Mouse (Mus musculus): ENCODE data around the gene Lmtk2. TPM values are rescaled to one million over a fixed set of nuclear protein-coding genes. Genes with fewer than 3 reads are reported as not detected.
A peak's percentile ranks its signal among the peaks of the same experiment; 100 is the strongest.

The Lmtk2 gene
- polyA plus RNA-seq, 1 experiment from 2014 or later: 4.4 TPM

- Histone ChIP-seq H3K4me1 (ENCODE audit: control insufficient read depth, insufficient read depth, low read length) (no peaks in the 10 kb centered on the region), H3K27ac (replicated peaks; ENCODE audit: low read depth, low read length) (no peak overlapping the region), H3K36me3 (ENCODE audit: control insufficient read depth, insufficient read depth, low read length) (peaks cover 7% of the 10 kb centered on the region; the same call in 1 of the 2 replicates), H3K9ac (ENCODE audit: low read length) (no peak overlapping the region), H3K27me3 (ENCODE audit: control insufficient read depth, insufficient read depth, low read length) (no peaks in the 10 kb centered on the region), H3K9me3 (ENCODE audit: control insufficient read depth, low read length) (no peaks in the 10 kb centered on the region), H3K4me3 (ENCODE audit: low read depth, low read length) (no peak overlapping the region), H3K4me2 (ENCODE audit: low read depth, severe bottlenecking) (no peak overlapping the region)
- DNase-seq (ENCODE audit: low spot score): no peak
- ATAC-seq (ENCODE audit: insufficient number of reproducible peaks, low FRiP score, low TSS enrichment, low read depth): no peak
- 93% methylated on average over 6 of the region's 6 CpGs for WGBS
Measured at GRCm38 (mm10) chr5:144202430-144202829, 102.2 kb downstream of the Lmtk2 start.

GRCm38 (mm10) chr5:144203398-144203959 is 103.2 kb downstream of the Lmtk2 start:
- Histone ChIP-seq H3K4me3 (ENCODE audit: low read depth, low read length) (no peak overlapping the region), H3K9me3 (ENCODE audit: control insufficient read depth, low read length) (no peaks in the 10 kb centered on the region), H3K27me3 (ENCODE audit: control insufficient read depth, insufficient read depth, low read length) (no peaks in the 10 kb centered on the region), H3K9ac (ENCODE audit: low read length) (no peak overlapping the region), H3K4me2 (ENCODE audit: low read depth, severe bottlenecking) (no peak overlapping the region), H3K27ac (replicated peaks; ENCODE audit: low read depth, low read length) (no peak overlapping the region), H3K36me3 (ENCODE audit: control insufficient read depth, insufficient read depth, low read length) (peaks cover 7% of the 10 kb centered on the region; the same call in 1 of the 2 replicates), H3K4me1 (ENCODE audit: control insufficient read depth, insufficient read depth, low read length) (no peaks in the 10 kb centered on the region)
- DNase-seq (ENCODE audit: low spot score) (no peak), ATAC-seq (ENCODE audit: insufficient number of reproducible peaks, low FRiP score, low TSS enrichment, low read depth) (no peak)
- 91% methylated on average over 10 of the region's 10 CpGs for WGBS

- H3K27ac ChIP-seq (replicated peaks; ENCODE audit: low read depth, low read length): no peak overlapping the region
- no peak overlapping the region for H3K4me2 ChIP-seq (ENCODE audit: low read depth, severe bottlenecking)
- ATAC-seq (ENCODE audit: insufficient number of reproducible peaks, low FRiP score, low TSS enrichment, low read depth) (no peak), DNase-seq (ENCODE audit: low spot score) (no peak)
- H3K36me3 ChIP-seq (ENCODE audit: control insufficient read depth, insufficient read depth, low read length): peaks cover 7% of the 10 kb centered on the region; the same call in 1 of the 2 replicates
- H3K27me3 ChIP-seq (ENCODE audit: control insufficient read depth, insufficient read depth, low read length): no peaks in the 10 kb centered on the region
- H3K9me3 ChIP-seq (ENCODE audit: control insufficient read depth, low read length): no peaks in the 10 kb centered on the region
- 91% methylated on average over 12 of the region's 12 CpGs for WGBS
- no peak overlapping the region for H3K4me3 ChIP-seq (ENCODE audit: low read depth, low read length)
- no peak overlapping the region for H3K9ac ChIP-seq (ENCODE audit: low read length)
- H3K4me1 ChIP-seq (ENCODE audit: control insufficient read depth, insufficient read depth, low read length): no peaks in the 10 kb centered on the region
Measured at GRCm38 (mm10) chr5:144204303-144204702, 104.1 kb downstream of the Lmtk2 start.

GRCm38 (mm10) chr5:144204911-144205310 is 104.7 kb downstream of the Lmtk2 start:
- ATAC-seq (ENCODE audit: insufficient number of reproducible peaks, low FRiP score, low TSS enrichment, low read depth): no peak
- Histone ChIP-seq H3K4me1 (ENCODE audit: control insufficient read depth, insufficient read depth, low read length) (no peaks in the 10 kb centered on the region), H3K27ac (replicated peaks; ENCODE audit: low read depth, low read length) (no peak overlapping the region), H3K27me3 (ENCODE audit: control insufficient read depth, insufficient read depth, low read length) (no peaks in the 10 kb centered on the region), H3K9ac (ENCODE audit: low read length) (no peak overlapping the region), H3K36me3 (ENCODE audit: control insufficient read depth, insufficient read depth, low read length) (peaks cover 7% of the 10 kb centered on the region; the same call in 1 of the 2 replicates), H3K9me3 (ENCODE audit: control insufficient read depth, low read length) (no peaks in the 10 kb centered on the region), H3K4me2 (ENCODE audit: low read depth, severe bottlenecking) (no peak overlapping the region), H3K4me3 (ENCODE audit: low read depth, low read length) (no peak overlapping the region)
- DNase-seq (ENCODE audit: low spot score): no peak
- 83% methylated on average over 10 of the region's 10 CpGs for WGBS

- 90% methylated on average over 15 of the region's 15 CpGs for WGBS
- Histone ChIP-seq H3K4me1 (ENCODE audit: control insufficient read depth, insufficient read depth, low read length) (no peaks in the 10 kb centered on the region), H3K4me3 (ENCODE audit: low read depth, low read length) (no peak overlapping the region), H3K9ac (ENCODE audit: low read length) (no peak overlapping the region), H3K4me2 (ENCODE audit: low read depth, severe bottlenecking) (no peak overlapping the region), H3K27me3 (ENCODE audit: control insufficient read depth, insufficient read depth, low read length) (no peaks in the 10 kb centered on the region), H3K27ac (replicated peaks; ENCODE audit: low read depth, low read length) (no peak overlapping the region), H3K9me3 (ENCODE audit: control insufficient read depth, low read length) (no peaks in the 10 kb centered on the region), H3K36me3 (ENCODE audit: control insufficient read depth, insufficient read depth, low read length) (peaks cover 7% of the 10 kb centered on the region; the same call in 1 of the 2 replicates)
- DNase-seq (ENCODE audit: low spot score): no peak
- ATAC-seq (ENCODE audit: insufficient number of reproducible peaks, low FRiP score, low TSS enrichment, low read depth): no peak
Measured at GRCm38 (mm10) chr5:144206069-144206468, 105.8 kb downstream of the Lmtk2 start.

- Histone ChIP-seq H3K9me3 (ENCODE audit: control insufficient read depth, low read length) (no peaks in the 10 kb centered on the region), H3K4me2 (ENCODE audit: low read depth, severe bottlenecking) (no peak overlapping the region), H3K27ac (replicated peaks; ENCODE audit: low read depth, low read length) (no peak overlapping the region), H3K27me3 (ENCODE audit: control insufficient read depth, insufficient read depth, low read length) (no peaks in the 10 kb centered on the region), H3K4me1 (ENCODE audit: control insufficient read depth, insufficient read depth, low read length) (no peaks in the 10 kb centered on the region), H3K4me3 (ENCODE audit: low read depth, low read length) (no peak overlapping the region), H3K9ac (ENCODE audit: low read length) (no peak overlapping the region), H3K36me3 (ENCODE audit: control insufficient read depth, insufficient read depth, low read length) (peaks cover 7% of the 10 kb centered on the region; the same call in 1 of the 2 replicates)
- WGBS: 50% methylated on average over 11 of the region's 11 CpGs
- no peak for ATAC-seq (ENCODE audit: insufficient number of reproducible peaks, low FRiP score, low TSS enrichment, low read depth)
- DNase-seq (ENCODE audit: low spot score): peak; percentile 66
Measured at GRCm38 (mm10) chr5:144207478-144207877, 107.2 kb downstream of the Lmtk2 start.

GRCm38 (mm10) chr5:144214453-144214852 is 114.2 kb downstream of the Lmtk2 start:
- DNase-seq (ENCODE audit: low spot score) (peak; percentile 82), ATAC-seq (ENCODE audit: insufficient number of reproducible peaks, low FRiP score, low TSS enrichment, low read depth) (no peak)
- Histone ChIP-seq H3K27me3 (ENCODE audit: control insufficient read depth, insufficient read depth, low read length) (no peaks in the 10 kb centered on the region), H3K4me2 (ENCODE audit: low read depth, severe bottlenecking) (no peak overlapping the region), H3K27ac (replicated peaks; ENCODE audit: low read depth, low read length) (no peak overlapping the region), H3K9me3 (ENCODE audit: control insufficient read depth, low read length) (no peaks in the 10 kb centered on the region), H3K9ac (ENCODE audit: low read length) (no peak overlapping the region), H3K4me1 (ENCODE audit: control insufficient read depth, insufficient read depth, low read length) (no peaks in the 10 kb centered on the region), H3K4me3 (ENCODE audit: low read depth, low read length) (no peak overlapping the region), H3K36me3 (ENCODE audit: control insufficient read depth, insufficient read depth, low read length) (0 out of 2 replicates have a peak, but pooled peaks cover 2% of the 10 kb centered on the region)
- 30% methylated on average over 7 of the region's 7 CpGs for WGBS

GRCm38 (mm10) chr5:144215992-144216391 is 115.8 kb downstream of the Lmtk2 start:
- WGBS: no CpG with 5 or more reads among the region's 2 CpGs
- H3K27me3 ChIP-seq (ENCODE audit: control insufficient read depth, insufficient read depth, low read length): no peaks in the 10 kb centered on the region
- H3K4me2 ChIP-seq (ENCODE audit: low read depth, severe bottlenecking): no peak overlapping the region
- no peak for DNase-seq (ENCODE audit: low spot score)
- no peaks in the 10 kb centered on the region for H3K4me1 ChIP-seq (ENCODE audit: control insufficient read depth, insufficient read depth, low read length)
- no peak overlapping the region for H3K4me3 ChIP-seq (ENCODE audit: low read depth, low read length)
- ATAC-seq (ENCODE audit: insufficient number of reproducible peaks, low FRiP score, low TSS enrichment, low read depth): no peak
- no peak overlapping the region for H3K9ac ChIP-seq (ENCODE audit: low read length)
- H3K9me3 ChIP-seq (ENCODE audit: control insufficient read depth, low read length): no peaks in the 10 kb centered on the region
- H3K27ac ChIP-seq (replicated peaks; ENCODE audit: low read depth, low read length): no peak overlapping the region
- 0 out of 2 replicates have a peak, but pooled peaks cover 2% of the 10 kb centered on the region for H3K36me3 ChIP-seq (ENCODE audit: control insufficient read depth, insufficient read depth, low read length)

- Histone ChIP-seq H3K9ac (ENCODE audit: low read length) (no peak overlapping the region), H3K4me3 (ENCODE audit: low read depth, low read length) (no peak overlapping the region), H3K4me2 (ENCODE audit: low read depth, severe bottlenecking) (no peak overlapping the region), H3K4me1 (ENCODE audit: control insufficient read depth, insufficient read depth, low read length) (peaks cover 4% of the 10 kb centered on the region), H3K9me3 (ENCODE audit: control insufficient read depth, low read length) (no peaks in the 10 kb centered on the region), H3K27me3 (ENCODE audit: control insufficient read depth, insufficient read depth, low read length) (no peaks in the 10 kb centered on the region), H3K36me3 (ENCODE audit: control insufficient read depth, insufficient read depth, low read length) (no peaks in the 10 kb centered on the region), H3K27ac (replicated peaks; ENCODE audit: low read depth, low read length) (no peak overlapping the region)
- DNase-seq (ENCODE audit: low spot score) (no peak), ATAC-seq (ENCODE audit: insufficient number of reproducible peaks, low FRiP score, low TSS enrichment, low read depth) (no peak)
- 84% methylated on average over 7 of the region's 7 CpGs for WGBS
Measured at GRCm38 (mm10) chr5:144218061-144218460, 117.8 kb downstream of the Lmtk2 start.
